Mouse (Mus musculus): ENCODE measurements at regions not wholly inside any gene's neighbourhood (a gene's known extent, or its start where the extent isn't known, plus 50 kb on each side); places are given as distances from the start of the nearest gene placed in this dataset.

DNA sequence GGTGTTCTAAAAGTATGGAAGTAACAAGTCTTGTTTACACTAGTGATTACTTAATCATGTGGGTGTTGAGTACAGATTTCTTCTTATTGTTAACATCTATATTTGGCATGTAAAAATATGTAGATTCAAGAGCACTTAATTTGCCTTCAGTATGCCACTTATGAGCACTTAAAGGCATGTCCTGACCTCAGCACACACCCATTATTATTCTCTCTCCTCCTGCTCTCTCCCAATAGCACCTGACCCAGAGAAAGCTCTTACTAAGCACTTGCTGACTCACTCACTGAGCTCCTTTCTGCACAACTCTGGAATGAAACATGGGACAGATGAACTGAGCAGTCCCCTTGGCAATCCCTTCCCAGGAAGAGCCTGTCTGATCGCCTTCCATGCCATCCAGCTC, 590.7 kb downstream of the Slc4a3 start:
- Histone ChIP-seq H3K27ac (no peak overlapping the region), H3K27me3 (ENCODE audit: insufficient read depth, poor library complexity, severe bottlenecking) (no peaks in the 10 kb centered on the region), H3K4me3 (no peak overlapping the region), H3K4me1 (replicated peaks) (peaks cover 13% of the 10 kb centered on the region; the same call in 1 of the 2 replicates), H3K9me3 (no peaks in the 10 kb centered on the region), H3K36me3 (no peaks in the 10 kb centered on the region)
- WGBS, result 74% methylated on average over 1 of the region's 1 CpGs
- no peak for DNase-seq (ENCODE audit: low spot score)

DNA sequence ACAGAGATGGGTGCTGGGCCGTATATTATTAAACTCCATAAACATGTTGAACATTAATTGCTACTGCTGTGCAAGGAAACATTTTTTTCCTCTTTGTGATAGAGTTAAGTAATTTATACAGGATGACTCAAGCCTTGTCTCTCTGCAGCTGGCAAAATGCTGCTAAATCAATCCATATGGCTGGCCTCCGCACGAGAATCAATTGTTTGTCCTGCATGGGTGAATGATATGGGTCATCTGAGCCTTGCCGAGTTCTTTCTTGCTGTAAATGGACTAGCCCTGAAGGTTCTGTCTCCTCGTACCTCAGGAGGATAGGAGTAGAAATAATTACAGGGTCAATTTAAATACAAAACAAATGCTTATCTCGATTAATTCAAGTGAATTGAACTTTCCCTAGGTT, 591.6 kb downstream of the Slc4a3 start:
- peak; percentile 17 for DNase-seq (ENCODE audit: low spot score)
- peaks cover 13% of the 10 kb centered on the region; the same call in 1 of the 2 replicates for H3K4me1 ChIP-seq (replicated peaks)
- H3K9me3 ChIP-seq, result no peaks in the 10 kb centered on the region
- H3K36me3 ChIP-seq, result no peaks in the 10 kb centered on the region
- WGBS, result 45% methylated on average over 6 of the region's 6 CpGs
- H3K27me3 ChIP-seq (ENCODE audit: insufficient read depth, poor library complexity, severe bottlenecking), result no peaks in the 10 kb centered on the region
- H3K27ac ChIP-seq, result no peak overlapping the region
- no peak overlapping the region for H3K4me3 ChIP-seq

DNA sequence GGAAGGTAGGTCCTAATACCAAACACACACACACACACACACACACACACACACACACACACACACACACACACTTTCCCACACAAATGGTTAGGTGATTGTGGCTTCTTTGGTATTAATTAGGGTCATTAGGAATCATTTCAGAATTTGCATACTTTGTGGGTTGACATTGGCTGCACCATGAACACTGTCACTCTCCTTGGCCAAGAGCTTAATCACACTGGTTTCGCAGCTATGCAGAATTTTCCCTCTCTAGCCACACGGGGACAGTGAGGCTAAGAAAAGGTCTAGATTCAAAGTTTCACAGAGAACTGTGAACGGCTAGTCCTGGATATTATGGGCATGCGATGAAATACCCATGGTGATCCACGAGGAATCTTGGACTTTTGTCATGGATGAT, 597.5 kb downstream of the Slc4a3 start:
- DNase-seq (ENCODE audit: low spot score), result no peak
- 78% methylated on average over 5 of the region's 5 CpGs for WGBS
- no peak overlapping the region for H3K27ac ChIP-seq
- H3K36me3 ChIP-seq, result no peaks in the 10 kb centered on the region
- H3K27me3 ChIP-seq (ENCODE audit: insufficient read depth, poor library complexity, severe bottlenecking), result no peaks in the 10 kb centered on the region
- H3K9me3 ChIP-seq, result no peaks in the 10 kb centered on the region
- no peaks in the 10 kb centered on the region for H3K4me1 ChIP-seq (replicated peaks)
- H3K4me3 ChIP-seq, result no peak overlapping the region

DNA sequence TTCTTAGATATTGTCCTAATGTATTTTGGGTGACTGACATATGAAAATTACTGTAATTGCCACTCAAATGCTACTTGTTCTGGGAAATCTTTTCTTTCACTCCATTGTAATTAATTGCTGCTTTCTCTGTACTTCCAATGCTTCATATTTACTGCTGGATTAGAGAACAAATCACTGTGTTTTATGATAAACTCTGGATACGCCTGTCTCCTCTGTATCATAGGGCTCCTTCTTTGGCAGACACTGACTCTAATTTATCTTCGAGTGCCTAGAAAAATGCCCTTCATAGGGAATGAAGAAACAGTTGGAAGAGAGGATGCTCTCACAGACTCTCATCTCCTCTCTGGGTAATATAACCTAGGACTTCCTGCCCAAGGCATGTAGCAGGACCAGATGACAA, 602.9 kb downstream of the Slc4a3 start:
- no peaks in the 10 kb centered on the region for H3K27me3 ChIP-seq (ENCODE audit: insufficient read depth, poor library complexity, severe bottlenecking)
- no peaks in the 10 kb centered on the region for H3K4me1 ChIP-seq (replicated peaks)
- H3K9me3 ChIP-seq, result no peaks in the 10 kb centered on the region
- no peak for DNase-seq (ENCODE audit: low spot score)
- no peak overlapping the region for H3K27ac ChIP-seq
- H3K4me3 ChIP-seq, result no peak overlapping the region
- H3K36me3 ChIP-seq, result no peaks in the 10 kb centered on the region
- WGBS, result 87% methylated on average over 2 of the region's 2 CpGs

DNA sequence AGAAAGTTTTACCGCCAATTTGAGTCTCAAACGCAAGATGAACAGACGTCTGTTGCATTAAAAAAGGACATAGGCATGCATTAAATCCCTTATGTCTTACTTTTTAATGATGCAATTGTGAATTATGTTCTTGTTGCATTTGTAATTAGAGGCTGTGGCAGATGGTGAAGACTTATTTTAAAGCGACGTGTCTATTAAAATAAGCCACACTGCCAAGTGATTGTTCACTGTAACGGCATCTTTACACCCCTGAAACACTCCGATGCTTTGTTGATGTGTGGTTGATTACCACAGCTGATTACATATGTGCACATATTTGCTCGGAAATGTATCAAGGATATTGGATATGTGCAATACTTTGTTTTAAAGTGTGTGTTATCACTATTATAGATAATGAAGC, 610.2 kb downstream of the Slc4a3 start:
- no peaks in the 10 kb centered on the region for H3K27me3 ChIP-seq (ENCODE audit: insufficient read depth, poor library complexity, severe bottlenecking)
- 81% methylated on average over 8 of the region's 8 CpGs for WGBS
- H3K9me3 ChIP-seq, result no peaks in the 10 kb centered on the region
- no peaks in the 10 kb centered on the region for H3K4me1 ChIP-seq (replicated peaks)
- no peak overlapping the region for H3K27ac ChIP-seq
- DNase-seq (ENCODE audit: low spot score), result no peak
- no peak overlapping the region for H3K4me3 ChIP-seq
- H3K36me3 ChIP-seq, result no peaks in the 10 kb centered on the region

DNA sequence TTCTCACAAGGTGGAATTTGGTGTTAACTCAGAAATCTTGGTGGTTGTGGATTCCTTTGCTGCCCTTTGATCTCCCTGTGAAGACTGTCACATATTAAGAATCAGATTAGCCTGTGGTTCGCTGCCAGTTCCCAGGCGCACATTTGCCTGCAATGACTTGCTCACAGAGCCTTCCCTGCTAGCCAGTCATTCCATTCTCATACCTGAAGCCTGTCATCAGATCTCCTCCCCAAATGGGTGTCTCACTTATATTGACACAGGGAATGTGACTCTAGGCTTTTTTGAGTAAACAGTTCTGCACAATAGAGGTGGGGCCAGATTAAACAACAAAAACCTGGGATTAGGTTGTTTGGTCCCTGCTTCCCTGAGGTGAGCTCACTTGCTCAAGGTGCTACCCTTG, 621.4 kb downstream of the Slc4a3 start:
- 79% methylated on average over 2 of the region's 2 CpGs for WGBS
- H3K4me1 ChIP-seq (replicated peaks), result no peaks in the 10 kb centered on the region
- H3K36me3 ChIP-seq, result no peaks in the 10 kb centered on the region
- no peaks in the 10 kb centered on the region for H3K9me3 ChIP-seq
- no peaks in the 10 kb centered on the region for H3K27me3 ChIP-seq (ENCODE audit: insufficient read depth, poor library complexity, severe bottlenecking)
- no peak for DNase-seq (ENCODE audit: low spot score)
- no peak overlapping the region for H3K27ac ChIP-seq
- H3K4me3 ChIP-seq, result no peak overlapping the region

DNA sequence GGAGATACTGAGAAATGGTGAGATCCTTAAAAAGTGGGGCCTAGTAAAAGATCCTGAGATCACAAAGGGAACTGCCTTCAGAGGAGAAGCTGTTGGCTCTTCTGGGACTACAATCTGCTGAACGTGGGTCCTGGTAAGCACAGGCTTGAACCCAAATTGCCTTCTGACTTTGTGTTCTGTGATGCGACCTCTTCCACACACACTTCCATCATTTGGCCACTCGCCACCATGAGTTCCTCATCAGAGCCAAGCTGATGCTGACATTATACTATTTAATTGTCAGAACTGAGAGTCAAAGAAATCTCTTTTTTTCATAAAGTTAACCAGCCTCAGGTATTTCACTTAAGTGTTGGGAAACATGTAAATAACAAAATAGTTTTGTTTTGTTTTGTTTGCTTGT, 635.1 kb downstream of the Slc4a3 start:
- Histone ChIP-seq H3K36me3 (no peaks in the 10 kb centered on the region), H3K4me3 (no peak overlapping the region), H3K9me3 (no peaks in the 10 kb centered on the region), H3K27ac (no peak overlapping the region), H3K27me3 (ENCODE audit: insufficient read depth, poor library complexity, severe bottlenecking) (no peaks in the 10 kb centered on the region), H3K4me1 (replicated peaks) (no peaks in the 10 kb centered on the region)
- DNase-seq (ENCODE audit: low spot score), result no peak
- 91% methylated on average over 3 of the region's 3 CpGs for WGBS

DNA sequence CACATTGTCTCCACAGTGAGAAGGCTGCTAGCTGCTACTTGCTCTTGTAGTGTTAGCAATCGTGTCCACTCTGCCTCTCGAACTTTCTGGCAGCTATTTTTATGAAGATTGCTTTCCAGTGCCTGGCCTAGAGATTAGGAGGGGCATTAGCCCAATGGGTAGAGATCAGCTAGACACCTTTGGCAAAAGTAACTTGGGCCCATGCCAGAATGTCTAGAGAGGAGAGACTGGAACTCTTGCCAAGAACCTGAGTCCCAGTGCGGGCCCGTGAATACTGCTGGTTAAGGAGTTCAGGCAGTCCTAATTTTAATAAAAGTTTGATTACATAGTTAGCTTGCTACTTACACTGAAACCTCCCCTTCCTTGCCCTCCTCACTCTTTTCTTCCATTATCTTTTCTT, 648.8 kb downstream of the Slc4a3 start:
- Histone ChIP-seq H3K27me3 (ENCODE audit: insufficient read depth, poor library complexity, severe bottlenecking) (no peaks in the 10 kb centered on the region), H3K27ac (no peak overlapping the region), H3K36me3 (no peaks in the 10 kb centered on the region), H3K4me1 (replicated peaks) (no peaks in the 10 kb centered on the region), H3K4me3 (no peak overlapping the region), H3K9me3 (no peaks in the 10 kb centered on the region)
- WGBS, result 85% methylated on average over 4 of the region's 4 CpGs
- no peak for DNase-seq (ENCODE audit: low spot score)

DNA sequence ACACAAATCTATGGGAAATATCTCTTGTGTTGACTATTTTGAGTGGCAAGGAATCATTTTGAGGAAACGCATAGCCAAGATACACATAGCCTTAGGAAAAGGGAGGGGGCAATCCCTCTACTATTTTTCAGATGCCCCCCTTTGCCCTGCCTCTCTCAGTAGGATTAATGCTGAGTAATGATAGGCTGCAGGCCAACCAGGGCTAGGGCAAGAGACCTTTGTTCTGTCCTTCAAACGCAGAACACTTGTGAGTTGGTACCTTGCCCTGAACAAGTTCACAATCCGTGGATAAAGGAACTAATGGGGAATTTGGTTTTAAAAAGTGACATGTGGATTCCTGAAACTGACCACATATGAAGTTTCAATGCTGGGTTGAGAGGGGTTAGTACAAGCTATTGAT, 651.6 kb downstream of the Slc4a3 start:
- Histone ChIP-seq H3K4me3 (no peak overlapping the region), H3K9me3 (no peaks in the 10 kb centered on the region), H3K4me1 (replicated peaks) (no peaks in the 10 kb centered on the region), H3K27me3 (ENCODE audit: insufficient read depth, poor library complexity, severe bottlenecking) (no peaks in the 10 kb centered on the region), H3K27ac (no peak overlapping the region), H3K36me3 (no peaks in the 10 kb centered on the region)
- 80% methylated on average over 3 of the region's 3 CpGs for WGBS
- no peak for DNase-seq (ENCODE audit: low spot score)

DNA sequence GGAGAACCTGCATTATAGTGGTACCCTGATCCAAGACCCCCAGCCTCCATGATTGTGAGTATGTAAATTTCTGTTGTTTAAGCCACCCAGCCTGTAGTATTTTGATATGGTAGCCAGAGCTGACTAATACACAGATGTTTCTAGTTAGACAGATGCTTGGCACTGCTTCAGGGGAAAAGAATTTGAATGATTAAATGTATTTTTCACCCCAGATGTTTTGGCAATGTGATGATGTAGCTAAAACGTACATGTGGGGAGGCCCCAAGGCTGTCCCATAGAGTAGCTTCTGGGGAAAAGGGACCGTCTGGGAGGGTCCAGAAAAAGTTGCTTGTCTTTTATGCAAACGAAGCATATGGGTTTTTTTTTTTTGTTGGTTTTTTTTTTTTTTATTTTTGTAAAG, 654.8 kb downstream of the Slc4a3 start:
- WGBS, result 79% methylated on average over 3 of the region's 3 CpGs
- no peak for DNase-seq (ENCODE audit: low spot score)

DNA sequence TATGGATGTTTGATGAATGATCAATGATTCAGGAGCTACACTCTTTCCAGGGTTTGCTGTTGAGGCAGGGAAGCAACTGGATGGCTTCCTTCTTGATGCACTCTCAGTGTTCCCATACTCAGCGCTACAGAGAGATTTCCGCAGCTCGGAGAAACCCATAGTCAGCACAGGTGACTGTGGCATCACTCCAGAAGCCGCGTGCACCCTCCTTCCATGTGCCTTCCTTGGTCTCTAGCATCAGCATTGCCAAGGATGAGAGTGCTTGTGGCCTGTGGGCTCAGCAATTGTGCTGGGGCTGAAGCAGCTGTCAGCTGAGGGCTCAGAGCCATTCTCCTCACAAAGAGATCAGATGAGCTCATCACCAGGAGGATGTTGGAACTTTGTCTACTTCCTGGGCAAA, 666.4 kb downstream of the Slc4a3 start:
- Histone ChIP-seq H3K27me3 (ENCODE audit: insufficient read depth, poor library complexity, severe bottlenecking) (no peaks in the 10 kb centered on the region), H3K36me3 (no peaks in the 10 kb centered on the region), H3K27ac (no peak overlapping the region), H3K4me1 (replicated peaks) (no peaks in the 10 kb centered on the region), H3K4me3 (no peak overlapping the region), H3K9me3 (no peaks in the 10 kb centered on the region)
- DNase-seq (ENCODE audit: low spot score), result no peak
- 95% methylated on average over 5 of the region's 5 CpGs for WGBS

More for the DNA sequence above, 654.8 kb downstream of the Slc4a3 start:
- H3K4me3 ChIP-seq, result no peak overlapping the region
- H3K36me3 ChIP-seq, result no peaks in the 10 kb centered on the region
- no peaks in the 10 kb centered on the region for H3K9me3 ChIP-seq
- no peaks in the 10 kb centered on the region for H3K4me1 ChIP-seq (replicated peaks)
- no peaks in the 10 kb centered on the region for H3K27me3 ChIP-seq (ENCODE audit: insufficient read depth, poor library complexity, severe bottlenecking)
- no peak overlapping the region for H3K27ac ChIP-seq

DNA sequence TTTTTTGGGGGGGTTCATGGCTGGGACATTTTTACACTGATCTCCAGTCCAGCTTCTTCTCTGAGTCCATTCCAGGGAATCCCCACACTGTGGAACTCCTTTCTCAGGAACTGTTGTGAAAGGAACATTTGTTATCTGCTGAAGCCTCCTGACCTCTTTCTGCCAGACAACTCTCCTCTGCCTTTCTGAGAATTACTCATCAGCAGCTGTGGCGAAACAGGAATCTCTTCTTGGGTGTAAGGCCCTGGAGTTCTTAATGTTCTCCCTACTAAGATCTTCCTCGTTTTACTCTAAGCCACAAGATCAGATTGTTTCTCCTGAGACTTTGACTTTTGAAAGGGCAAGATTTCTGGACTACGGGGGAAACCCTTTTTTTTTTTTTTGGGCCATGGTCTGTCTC, 698.7 kb downstream of the Slc4a3 start:
- 74% methylated on average over 3 of the region's 3 CpGs for WGBS
- DNase-seq (ENCODE audit: low spot score), result no peak
- no peak overlapping the region for H3K27ac ChIP-seq
- no peaks in the 10 kb centered on the region for H3K27me3 ChIP-seq (ENCODE audit: insufficient read depth, poor library complexity, severe bottlenecking)
- H3K36me3 ChIP-seq, result no peaks in the 10 kb centered on the region
- no peak overlapping the region for H3K4me3 ChIP-seq
- no peaks in the 10 kb centered on the region for H3K9me3 ChIP-seq
- H3K4me1 ChIP-seq (replicated peaks), result peaks cover 26% of the 10 kb centered on the region

DNA sequence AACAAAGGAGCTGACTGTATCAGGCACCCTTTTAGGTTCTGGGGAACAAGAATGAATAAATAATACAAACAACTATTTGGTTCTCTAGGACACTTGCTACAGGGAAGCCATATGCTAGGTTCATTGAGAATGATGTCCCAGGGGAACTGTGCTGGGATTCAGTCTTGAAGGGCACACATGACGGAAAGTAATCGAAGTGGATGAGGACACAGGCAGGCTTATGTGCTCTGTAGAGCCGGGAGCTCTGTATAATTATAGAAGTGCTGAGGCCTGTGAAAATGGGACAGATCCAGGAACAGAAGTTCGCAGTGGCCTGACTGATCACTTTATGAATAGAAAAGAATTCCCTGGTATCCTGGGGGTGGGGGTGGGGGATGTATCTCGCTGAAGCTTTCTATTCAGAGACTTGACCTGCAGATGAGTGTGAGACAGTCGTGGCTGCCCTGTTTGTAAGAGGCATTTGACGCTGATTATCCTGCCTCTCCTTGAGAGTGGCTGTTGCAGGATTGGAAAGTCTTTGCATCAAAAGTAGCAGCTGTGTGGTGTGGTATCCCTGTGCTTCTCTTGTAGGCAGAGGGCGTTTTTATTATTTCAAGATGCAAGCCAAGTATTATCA, 700.2 kb downstream of the Slc4a3 start:
- H3K27ac ChIP-seq, result peak overlapping the region; percentile 56; the same call in 1 of the 2 replicates
- H3K4me1 ChIP-seq (replicated peaks), result peaks cover 26% of the 10 kb centered on the region
- DNase-seq (ENCODE audit: low spot score), result peak; percentile 48
- no peak overlapping the region for H3K4me3 ChIP-seq
- WGBS, result 22% methylated on average over 8 of the region's 8 CpGs
- H3K9me3 ChIP-seq, result no peaks in the 10 kb centered on the region
- no peaks in the 10 kb centered on the region for H3K27me3 ChIP-seq (ENCODE audit: insufficient read depth, poor library complexity, severe bottlenecking)
- H3K36me3 ChIP-seq, result no peaks in the 10 kb centered on the region

DNA sequence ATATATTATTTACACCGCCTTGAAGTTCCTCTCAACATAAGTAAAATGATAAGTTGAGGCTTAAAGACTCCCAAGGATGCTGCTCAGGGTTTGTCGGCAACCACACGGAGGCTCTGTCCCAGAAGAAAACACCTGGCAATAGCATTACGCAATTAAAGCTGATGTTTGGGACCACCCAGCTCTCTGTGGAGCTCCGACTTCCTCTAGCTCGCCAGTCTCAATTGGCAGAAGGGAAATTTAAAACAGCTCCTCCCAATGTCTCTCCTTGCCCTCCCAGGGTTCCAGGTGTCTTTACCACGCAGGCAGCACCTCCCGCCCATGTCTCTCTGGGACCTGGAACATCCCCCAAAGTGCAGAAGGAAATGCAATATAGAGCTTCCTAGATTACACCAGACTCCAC, 701.1 kb downstream of the Slc4a3 start:
- no peaks in the 10 kb centered on the region for H3K9me3 ChIP-seq
- H3K27ac ChIP-seq, result no peak overlapping the region
- H3K27me3 ChIP-seq (ENCODE audit: insufficient read depth, poor library complexity, severe bottlenecking), result no peaks in the 10 kb centered on the region
- no peak for DNase-seq (ENCODE audit: low spot score)
- no peaks in the 10 kb centered on the region for H3K36me3 ChIP-seq
- no peak overlapping the region for H3K4me3 ChIP-seq
- peaks cover 26% of the 10 kb centered on the region for H3K4me1 ChIP-seq (replicated peaks)
- 65% methylated on average over 8 of the region's 8 CpGs for WGBS
